Mouse (Mus musculus): ENCODE results near the gene Foxo6. TPM values are rescaled to one million over a fixed set of nuclear protein-coding genes. Genes with fewer than 3 reads are reported as not detected.

Gene Foxo6
- polyA plus RNA-seq, 1 experiment from 2014 or later: 0.46 TPM

- no peak overlapping the region for H3K9ac ChIP-seq
- peaks cover 14% of the 10 kb centered on the region; the same call in 1 of the 2 replicates for H3K27me3 ChIP-seq
- no peaks in the 10 kb centered on the region for H3K9me3 ChIP-seq
- ATAC-seq (ENCODE audit: insufficient number of reproducible peaks, insufficient read depth, low FRiP score, low TSS enrichment): no peak
- no peak overlapping the region for H3K27ac ChIP-seq
- WGBS: 72% methylated on average over 3 of the region's 3 CpGs
- no peak overlapping the region for H3K4me2 ChIP-seq (replicated peaks)
- peaks cover 9% of the 10 kb centered on the region for H3K4me1 ChIP-seq
- no peak overlapping the region for H3K4me3 ChIP-seq
- no peaks in the 10 kb centered on the region for H3K36me3 ChIP-seq
Measured at GRCm38 (mm10) chr4:120241106-120241505, 46.0 kb downstream of the Foxo6 start.

- 51% methylated on average over 3 of the region's 3 CpGs for WGBS
- Histone ChIP-seq H3K36me3 (no peaks in the 10 kb centered on the region), H3K27me3 (peaks cover 14% of the 10 kb centered on the region; the same call in 1 of the 2 replicates), H3K27ac (no peak overlapping the region), H3K4me3 (no peak overlapping the region), H3K9me3 (no peaks in the 10 kb centered on the region), H3K4me1 (peaks cover 9% of the 10 kb centered on the region), H3K9ac (no peak overlapping the region), H3K4me2 (replicated peaks) (no peak overlapping the region)
- no peak for ATAC-seq (ENCODE audit: insufficient number of reproducible peaks, insufficient read depth, low FRiP score, low TSS enrichment)
Measured at GRCm38 (mm10) chr4:120239419-120239818, 47.7 kb downstream of the Foxo6 start.

DNA sequence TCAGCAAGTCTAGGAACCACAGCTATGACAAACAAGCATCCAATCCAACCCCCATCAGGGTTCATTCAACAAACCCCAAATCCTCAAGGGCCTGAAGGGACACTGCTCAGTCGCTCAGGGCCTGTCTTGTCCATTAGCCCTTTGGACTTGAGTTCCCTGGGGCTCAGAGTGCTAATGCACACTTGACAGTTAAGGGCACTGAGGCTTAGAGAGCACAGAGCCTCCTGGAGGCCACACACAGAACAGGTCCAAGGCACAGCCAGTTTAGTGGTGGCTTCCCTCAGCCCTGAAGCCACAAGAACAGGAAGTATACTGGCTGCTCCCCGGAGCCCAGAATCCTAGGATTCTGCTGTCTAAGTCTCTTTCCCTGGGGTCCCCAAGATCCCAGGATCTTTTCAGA is 53.9 kb downstream of the Foxo6 start:
- Histone ChIP-seq H3K4me3 (no peak overlapping the region), H3K27ac (no peak overlapping the region), H3K36me3 (no peaks in the 10 kb centered on the region), H3K27me3 (no peaks in the 10 kb centered on the region), H3K9me3 (no peaks in the 10 kb centered on the region), H3K4me2 (replicated peaks) (no peak overlapping the region), H3K4me1 (peaks cover 3% of the 10 kb centered on the region; the same call in 1 of the 2 replicates), H3K9ac (no peak overlapping the region)
- no peak for ATAC-seq (ENCODE audit: insufficient number of reproducible peaks, insufficient read depth, low FRiP score, low TSS enrichment)
- WGBS: 58% methylated on average over 2 of the region's 2 CpGs

- Histone ChIP-seq H3K36me3 (no peaks in the 10 kb centered on the region), H3K4me2 (replicated peaks) (no peak overlapping the region), H3K4me1 (peaks cover 3% of the 10 kb centered on the region; the same call in 1 of the 2 replicates), H3K9ac (no peak overlapping the region), H3K9me3 (no peaks in the 10 kb centered on the region), H3K4me3 (no peak overlapping the region), H3K27me3 (no peaks in the 10 kb centered on the region), H3K27ac (no peak overlapping the region)
- ATAC-seq (ENCODE audit: insufficient number of reproducible peaks, insufficient read depth, low FRiP score, low TSS enrichment): no peak
- 77% methylated on average over 2 of the region's 2 CpGs for whole genome bisulfite sequencing
Measured at GRCm38 (mm10) chr4:120232541-120232940, 54.6 kb downstream of the Foxo6 start.

GRCm38 (mm10) chr4:120231982-120232381 is 55.2 kb downstream of the Foxo6 start:
- no peak overlapping the region for H3K4me3 ChIP-seq
- no peaks in the 10 kb centered on the region for H3K36me3 ChIP-seq
- WGBS: 78% methylated on average over 4 of the region's 4 CpGs
- H3K27me3 ChIP-seq: no peaks in the 10 kb centered on the region
- H3K27ac ChIP-seq: no peak overlapping the region
- H3K4me2 ChIP-seq (replicated peaks): no peak overlapping the region
- H3K9ac ChIP-seq: no peak overlapping the region
- ATAC-seq (ENCODE audit: insufficient number of reproducible peaks, insufficient read depth, low FRiP score, low TSS enrichment): no peak
- H3K9me3 ChIP-seq: no peaks in the 10 kb centered on the region
- H3K4me1 ChIP-seq: peaks cover 6% of the 10 kb centered on the region; the same call in 1 of the 2 replicates

DNA sequence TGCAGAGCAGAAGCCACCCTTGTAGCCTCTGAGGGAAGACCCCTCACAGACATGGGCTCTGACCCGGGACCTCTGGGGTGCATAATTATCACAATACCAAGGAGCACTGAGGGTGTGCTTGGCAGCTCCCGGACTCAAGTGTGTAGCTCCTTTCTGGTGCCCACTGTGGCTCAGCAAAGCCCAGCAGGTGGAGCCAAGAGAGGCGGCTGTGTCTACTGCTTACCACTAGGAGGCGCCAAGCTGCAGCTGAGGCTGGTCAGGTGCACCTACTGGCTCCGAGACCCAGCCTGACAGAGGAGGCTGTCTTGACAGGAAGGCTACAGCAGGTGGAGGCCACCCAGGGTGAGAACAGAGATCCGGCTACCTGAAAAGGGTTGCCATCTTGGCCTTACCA is 56.9 kb downstream of the Foxo6 start:
- no peak overlapping the region for H3K4me3 ChIP-seq
- WGBS: 16% methylated on average over 6 of the region's 6 CpGs
- H3K27ac ChIP-seq: no peak overlapping the region
- no peaks in the 10 kb centered on the region for H3K27me3 ChIP-seq
- H3K9ac ChIP-seq: no peak overlapping the region
- H3K9me3 ChIP-seq: no peaks in the 10 kb centered on the region
- no peaks in the 10 kb centered on the region for H3K36me3 ChIP-seq
- no peak for ATAC-seq (ENCODE audit: insufficient number of reproducible peaks, insufficient read depth, low FRiP score, low TSS enrichment)
- H3K4me2 ChIP-seq (replicated peaks): no peak overlapping the region
- H3K4me1 ChIP-seq: peaks cover 7% of the 10 kb centered on the region; the same call in 1 of the 2 replicates

DNA sequence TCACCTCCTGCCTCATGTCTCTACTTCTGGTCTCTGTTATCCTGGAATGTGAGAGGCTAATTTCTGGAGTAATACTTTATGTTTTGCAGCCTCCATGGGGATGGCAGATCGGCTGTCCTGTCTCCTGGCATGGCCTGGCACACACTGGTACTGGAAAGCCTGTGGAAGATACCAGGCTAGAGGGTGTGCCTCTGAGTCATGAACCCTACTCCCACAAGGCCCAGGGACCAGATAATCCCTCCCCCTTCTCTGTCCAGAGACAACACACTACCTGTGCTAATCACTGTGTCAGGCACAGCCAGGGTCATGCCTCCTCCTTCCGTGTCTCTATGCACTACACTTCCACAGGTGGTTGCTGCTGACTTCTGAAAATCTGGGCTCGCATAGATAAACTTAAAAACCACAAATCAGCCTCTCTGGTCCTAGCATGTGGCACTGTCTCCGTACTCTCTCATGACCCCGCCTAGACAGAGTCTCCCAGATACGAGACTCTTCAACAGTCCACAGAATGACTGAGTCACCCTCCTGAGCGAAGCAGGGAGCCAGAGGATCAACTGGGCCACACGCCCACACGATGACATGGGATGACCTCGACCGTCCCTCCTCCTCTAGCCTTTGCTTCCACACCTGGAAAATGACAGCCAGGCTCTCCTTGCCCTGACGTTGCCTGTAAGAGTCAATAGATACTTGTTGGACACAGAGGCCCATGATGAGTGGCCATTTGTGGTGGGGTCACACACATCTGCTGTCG is 57.5 kb downstream of the Foxo6 start:
- Histone ChIP-seq H3K4me3 (no peak overlapping the region), H3K9ac (no peak overlapping the region), H3K27ac (no peak overlapping the region), H3K4me2 (replicated peaks) (no peak overlapping the region), H3K4me1 (peaks cover 7% of the 10 kb centered on the region; the same call in 1 of the 2 replicates), H3K36me3 (no peaks in the 10 kb centered on the region), H3K27me3 (no peaks in the 10 kb centered on the region), H3K9me3 (no peaks in the 10 kb centered on the region)
- ATAC-seq (ENCODE audit: insufficient number of reproducible peaks, insufficient read depth, low FRiP score, low TSS enrichment): no peak
- 76% methylated on average over 13 of the region's 13 CpGs for WGBS

GRCm38 (mm10) chr4:120228613-120229012 is 58.5 kb downstream of the Foxo6 start:
- no peak overlapping the region for H3K9ac ChIP-seq
- no peaks in the 10 kb centered on the region for H3K36me3 ChIP-seq
- no peak overlapping the region for H3K27ac ChIP-seq
- H3K4me1 ChIP-seq: peaks cover 7% of the 10 kb centered on the region; the same call in 1 of the 2 replicates
- no peaks in the 10 kb centered on the region for H3K27me3 ChIP-seq
- no peaks in the 10 kb centered on the region for H3K9me3 ChIP-seq
- no peak for ATAC-seq (ENCODE audit: insufficient number of reproducible peaks, insufficient read depth, low FRiP score, low TSS enrichment)
- no peak overlapping the region for H3K4me2 ChIP-seq (replicated peaks)
- 77% methylated on average over 3 of the region's 3 CpGs for WGBS
- no peak overlapping the region for H3K4me3 ChIP-seq

DNA sequence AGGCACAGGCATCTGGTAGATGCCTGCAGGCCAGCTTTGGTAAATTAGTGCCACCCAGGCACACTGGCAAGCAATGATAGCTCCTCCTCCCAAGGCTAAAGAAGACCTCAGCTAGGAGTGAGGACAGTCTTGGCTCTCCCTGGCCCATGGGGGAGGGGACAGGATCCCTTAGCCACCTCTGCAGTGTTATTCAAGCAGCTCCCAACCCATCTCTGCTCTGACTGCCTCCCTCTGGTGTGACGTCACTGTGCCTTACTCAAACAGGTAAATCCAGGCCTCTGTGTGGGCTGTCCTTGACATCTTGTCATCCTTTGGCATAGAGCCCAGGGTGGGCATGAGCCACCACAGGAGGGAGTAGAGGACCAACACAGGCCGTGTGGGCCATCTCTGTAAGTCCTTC is 59.9 kb downstream of the Foxo6 start:
- Histone ChIP-seq H3K4me1 (peaks cover 11% of the 10 kb centered on the region; the same call in 1 of the 2 replicates), H3K27me3 (no peaks in the 10 kb centered on the region), H3K36me3 (no peaks in the 10 kb centered on the region), H3K9ac (no peak overlapping the region), H3K9me3 (no peaks in the 10 kb centered on the region), H3K4me2 (replicated peaks) (no peak overlapping the region), H3K4me3 (no peak overlapping the region), H3K27ac (no peak overlapping the region)
- ATAC-seq (ENCODE audit: insufficient number of reproducible peaks, insufficient read depth, low FRiP score, low TSS enrichment): no peak
- 39% methylated on average over 2 of the region's 2 CpGs for WGBS

- WGBS: 70% methylated on average over 4 of the region's 4 CpGs
- no peak overlapping the region for H3K27ac ChIP-seq
- no peaks in the 10 kb centered on the region for H3K27me3 ChIP-seq
- H3K9ac ChIP-seq: no peak overlapping the region
- no peak overlapping the region for H3K4me2 ChIP-seq (replicated peaks)
- H3K9me3 ChIP-seq: no peaks in the 10 kb centered on the region
- H3K36me3 ChIP-seq: no peaks in the 10 kb centered on the region
- H3K4me1 ChIP-seq: peaks cover 11% of the 10 kb centered on the region; the same call in 1 of the 2 replicates
- H3K4me3 ChIP-seq: no peak overlapping the region
- no peak for ATAC-seq (ENCODE audit: insufficient number of reproducible peaks, insufficient read depth, low FRiP score, low TSS enrichment)
Measured at GRCm38 (mm10) chr4:120226682-120227081, 60.5 kb downstream of the Foxo6 start.

DNA sequence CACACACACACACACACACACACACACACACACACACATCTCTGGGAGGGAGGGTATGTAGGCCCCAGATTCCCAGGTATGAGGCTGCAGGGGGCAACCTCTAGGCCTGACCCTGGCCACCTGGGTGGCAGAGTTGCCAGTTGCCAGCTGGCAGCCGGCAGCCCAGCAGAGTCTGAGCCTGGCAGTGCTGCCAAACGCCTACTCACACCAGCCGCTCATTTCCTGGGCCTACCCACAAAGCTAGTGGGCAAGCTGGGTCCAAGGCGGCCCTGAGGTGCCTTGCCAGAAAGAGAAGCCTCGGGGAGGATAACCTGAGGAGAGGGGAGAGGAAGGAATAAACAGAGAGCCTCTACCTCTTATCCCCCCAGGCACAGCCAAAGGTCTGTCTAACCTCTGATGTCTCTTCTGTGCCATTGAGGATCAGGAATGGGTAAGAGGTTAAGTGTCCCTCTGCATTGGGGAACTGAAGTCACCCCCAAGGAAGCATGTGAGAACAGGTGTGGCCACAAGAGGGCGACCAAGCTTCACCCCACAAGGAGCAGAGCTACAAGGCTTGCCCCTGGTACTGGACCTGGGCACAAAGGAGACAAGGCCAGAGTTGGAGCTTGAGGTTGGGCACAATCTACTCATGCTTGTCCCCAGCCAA is 61.9 kb downstream of the Foxo6 start:
- H3K4me1 ChIP-seq: peaks cover 7% of the 10 kb centered on the region; the same call in 1 of the 2 replicates
- no peaks in the 10 kb centered on the region for H3K9me3 ChIP-seq
- no peak overlapping the region for H3K9ac ChIP-seq
- H3K4me3 ChIP-seq: no peak overlapping the region
- 49% methylated on average over 6 of the region's 6 CpGs for WGBS
- ATAC-seq (ENCODE audit: insufficient number of reproducible peaks, insufficient read depth, low FRiP score, low TSS enrichment): no peak
- no peak overlapping the region for H3K27ac ChIP-seq
- no peak overlapping the region for H3K4me2 ChIP-seq (replicated peaks)
- no peaks in the 10 kb centered on the region for H3K27me3 ChIP-seq
- no peaks in the 10 kb centered on the region for H3K36me3 ChIP-seq

DNA sequence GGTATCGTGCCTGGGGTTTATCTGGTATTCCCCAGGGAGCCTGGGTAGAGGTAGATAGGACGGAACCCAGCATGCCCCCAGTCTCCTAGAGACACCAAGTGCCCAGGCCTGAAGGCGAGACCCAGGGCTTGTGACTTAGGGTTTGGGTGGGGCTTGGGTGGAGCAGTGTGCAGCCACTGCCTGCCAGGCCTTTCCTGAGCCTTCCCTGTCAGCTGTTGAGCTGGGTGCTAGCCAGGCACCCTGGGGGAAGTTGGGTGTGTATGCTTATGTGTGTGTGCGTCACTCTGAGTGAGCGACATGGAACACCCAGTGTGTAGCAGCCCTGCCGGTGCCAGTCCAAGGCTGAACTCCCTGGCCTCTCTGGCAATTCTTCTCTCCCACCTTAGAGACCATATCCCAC is 63.3 kb downstream of the Foxo6 start:
- no peak overlapping the region for H3K9ac ChIP-seq
- no peaks in the 10 kb centered on the region for H3K27me3 ChIP-seq
- H3K27ac ChIP-seq: no peak overlapping the region
- WGBS: 76% methylated on average over 6 of the region's 6 CpGs
- no peaks in the 10 kb centered on the region for H3K36me3 ChIP-seq
- H3K4me1 ChIP-seq: peaks cover 7% of the 10 kb centered on the region; the same call in 1 of the 2 replicates
- no peak overlapping the region for H3K4me3 ChIP-seq
- no peak overlapping the region for H3K4me2 ChIP-seq (replicated peaks)
- H3K9me3 ChIP-seq: no peaks in the 10 kb centered on the region
- no peak for ATAC-seq (ENCODE audit: insufficient number of reproducible peaks, insufficient read depth, low FRiP score, low TSS enrichment)

Measured in embryonic facial prominence, embryonic 12.5 days (tissue).